Mouse (Mus musculus) ES-CJ7 (cell line): ENCODE data around the gene Fam169b.

ENCODE experiments used
- DNase-seq: peaks from one replicate; pipeline ENCODE4 v3.0.0; 2011; ENCODE audit warnings: low read depth, low spot score

Gene Fam169b

GRCm38 (mm10) chr7:68273515-68273914 is at the start of gene Fam169b:
Gene Fam169b, plus strand, starts transcription at chr7:68273839.
- no peak for DNase-seq

DNA sequence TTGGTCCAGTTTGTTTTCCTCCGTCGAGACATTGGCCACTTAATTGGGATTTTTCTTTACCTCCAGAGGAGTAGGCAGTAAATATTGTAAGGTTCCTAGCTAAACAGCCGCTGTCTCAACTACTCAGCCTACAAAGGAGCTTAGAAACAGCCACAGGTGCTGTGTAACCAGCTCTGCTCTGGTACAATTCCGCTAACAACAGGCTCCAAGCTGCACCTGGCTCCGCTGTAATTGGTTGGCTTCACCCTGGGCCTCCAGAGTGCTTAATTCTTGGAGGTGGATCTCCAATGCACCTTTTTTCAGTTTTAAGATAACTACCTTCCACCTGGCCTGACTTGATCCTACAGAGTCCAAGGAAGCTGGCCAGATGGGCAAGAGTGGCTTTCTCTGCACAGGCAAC is 49.6 kb upstream of the Fam169b start:
- no peak for DNase-seq

DNA sequence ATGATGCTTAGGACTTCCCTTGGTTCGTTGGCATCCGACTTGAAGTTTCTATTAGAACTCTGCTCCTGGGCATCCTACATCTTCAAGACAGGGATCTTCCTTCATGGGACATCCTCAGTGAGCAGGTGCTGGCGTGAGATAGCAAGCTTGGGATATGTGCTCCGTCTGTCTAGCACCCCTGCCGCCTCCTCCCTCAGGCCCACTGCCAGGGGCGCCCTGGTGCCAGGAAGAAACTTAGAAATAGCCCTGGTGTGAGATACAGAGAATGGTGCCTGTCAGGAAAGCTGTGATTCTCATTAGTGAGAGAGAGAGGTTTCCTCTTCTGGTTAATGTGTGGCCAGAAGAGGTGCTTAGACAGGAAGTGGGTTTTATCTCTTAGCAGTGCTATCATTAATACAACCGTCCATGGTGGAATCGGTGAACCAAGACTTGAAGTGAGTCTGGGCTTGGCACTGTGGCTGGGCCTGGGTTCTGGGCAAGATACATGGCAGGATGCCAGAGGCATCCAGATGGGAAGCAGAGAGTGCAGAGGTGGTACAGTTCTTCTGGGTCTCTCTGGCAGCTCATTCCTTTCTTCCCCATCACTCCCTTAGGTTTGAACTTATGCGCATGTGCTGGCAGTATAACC is 48.1 kb upstream of the Fam169b start:
- DNase-seq: no peak

DNA sequence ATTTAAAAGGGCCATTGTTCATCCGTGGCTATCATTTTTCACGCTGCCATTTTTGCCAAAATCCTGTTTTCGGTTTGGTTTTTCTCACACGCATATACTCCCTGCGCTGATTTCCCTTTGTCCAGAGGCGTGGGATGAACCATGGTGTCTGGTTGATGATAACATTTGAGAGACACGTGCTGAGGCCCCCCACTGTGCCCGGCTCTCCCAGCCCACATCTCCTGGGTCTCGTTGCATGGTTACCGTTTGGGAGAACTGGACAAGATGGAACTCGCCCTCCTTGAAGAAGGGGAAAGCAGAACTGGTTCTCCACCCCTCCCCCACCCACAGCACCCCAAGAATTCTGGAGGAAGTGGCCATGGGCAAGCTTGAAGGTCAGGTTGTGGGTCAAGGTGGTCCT is 46.6 kb upstream of the Fam169b start:
- peak; percentile 29 for DNase-seq

DNA sequence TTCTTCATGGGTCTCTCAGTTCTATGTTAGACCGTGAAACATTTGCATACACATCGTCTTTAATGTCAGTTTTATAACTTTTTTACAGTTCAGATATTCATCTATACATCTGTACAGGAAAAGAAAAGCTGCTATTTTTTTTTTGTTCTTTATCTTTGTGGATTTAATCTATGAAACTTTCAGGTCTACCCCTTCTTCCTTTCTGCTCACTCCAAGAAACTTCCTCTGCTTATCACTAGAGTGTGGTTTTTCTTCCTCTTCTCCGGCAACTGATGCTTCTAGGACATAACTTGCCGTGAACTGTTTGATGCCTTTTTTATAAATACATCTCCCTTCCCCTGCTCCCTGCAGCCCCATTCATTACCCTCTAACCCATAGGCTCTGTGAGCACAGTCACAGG is 46.0 kb upstream of the Fam169b start:
- no peak for DNase-seq

GRCm38 (mm10) chr7:68228491-68228890 is 45.1 kb upstream of the Fam169b start:
- peak; percentile 23 for DNase-seq

GRCm38 (mm10) chr7:68230831-68231230 is 42.8 kb upstream of the Fam169b start:
- no peak for DNase-seq

DNA sequence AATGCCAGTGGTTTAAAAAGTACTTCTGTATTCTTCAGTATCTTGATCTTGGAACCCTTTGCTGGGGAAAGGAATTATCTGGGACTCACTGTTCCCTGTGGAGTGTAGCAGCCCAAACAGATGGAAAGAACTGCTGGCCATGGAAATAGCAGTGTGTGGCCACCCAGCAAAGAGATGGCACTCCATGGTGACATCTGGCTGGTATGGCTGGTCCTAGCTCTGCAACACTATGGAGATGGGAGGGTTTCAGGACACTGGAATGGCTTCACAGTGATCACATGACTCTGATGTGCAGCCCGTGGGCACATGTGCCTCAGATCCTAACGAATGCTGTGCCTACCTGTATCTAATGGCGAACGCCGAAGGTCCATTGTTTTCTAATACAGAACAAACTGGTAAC is 41.1 kb upstream of the Fam169b start:
- no peak for DNase-seq

DNA sequence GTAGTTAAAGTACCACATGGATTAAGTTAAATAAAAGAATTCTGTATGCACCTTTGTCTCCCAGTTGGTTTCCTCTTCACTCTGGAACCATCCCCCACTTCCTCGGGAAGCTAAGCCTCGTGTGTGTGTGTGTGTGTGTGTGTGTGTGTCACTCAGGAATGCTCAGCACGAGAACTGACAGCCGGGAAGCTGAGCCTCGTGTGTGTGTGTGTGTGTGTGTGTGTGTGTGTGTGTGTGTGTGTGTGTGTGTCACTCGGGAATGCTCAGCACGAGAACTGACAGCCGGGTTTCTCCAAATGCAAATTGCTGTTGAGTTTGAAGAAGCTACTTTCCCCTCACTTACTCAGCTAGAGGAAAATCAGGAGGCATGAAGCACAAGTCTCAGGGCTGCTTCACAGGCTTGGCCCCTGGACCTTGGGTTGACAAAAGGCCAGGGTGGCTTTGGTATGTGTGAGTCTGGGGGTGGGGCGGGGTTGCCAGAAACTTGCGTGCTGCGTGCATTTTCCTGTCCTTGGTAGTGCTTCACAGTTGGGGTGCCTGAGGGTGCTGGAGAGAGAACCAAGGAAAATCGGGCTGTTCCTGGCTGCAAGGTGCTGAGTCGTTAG is 39.9 kb upstream of the Fam169b start:
- peak; percentile 32 for DNase-seq

GRCm38 (mm10) chr7:68236817-68237216 is 36.8 kb upstream of the Fam169b start:
- DNase-seq: no peak

GRCm38 (mm10) chr7:68239220-68239827 is 34.3 kb upstream of the Fam169b start:
- DNase-seq: peak; percentile 58

DNA sequence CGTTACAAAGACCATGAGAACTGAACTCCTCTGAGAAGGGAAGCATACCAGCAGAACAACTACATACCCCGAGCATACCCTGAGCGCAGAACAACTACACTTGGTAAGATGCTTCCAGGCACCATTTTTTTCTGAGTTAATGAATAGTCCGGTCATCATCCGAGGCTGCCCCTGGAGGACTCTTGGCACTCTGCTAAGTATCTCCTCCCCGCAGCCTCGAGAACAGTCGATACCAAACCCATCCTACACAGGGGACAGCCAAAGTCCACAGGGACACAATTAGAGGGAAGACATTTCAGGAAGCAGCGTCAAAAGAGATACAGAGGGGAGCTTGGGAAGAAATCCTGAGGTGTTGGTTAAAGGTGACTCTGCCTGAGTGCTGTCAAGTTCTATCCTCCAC is 32.4 kb upstream of the Fam169b start:
- no peak for DNase-seq

DNA sequence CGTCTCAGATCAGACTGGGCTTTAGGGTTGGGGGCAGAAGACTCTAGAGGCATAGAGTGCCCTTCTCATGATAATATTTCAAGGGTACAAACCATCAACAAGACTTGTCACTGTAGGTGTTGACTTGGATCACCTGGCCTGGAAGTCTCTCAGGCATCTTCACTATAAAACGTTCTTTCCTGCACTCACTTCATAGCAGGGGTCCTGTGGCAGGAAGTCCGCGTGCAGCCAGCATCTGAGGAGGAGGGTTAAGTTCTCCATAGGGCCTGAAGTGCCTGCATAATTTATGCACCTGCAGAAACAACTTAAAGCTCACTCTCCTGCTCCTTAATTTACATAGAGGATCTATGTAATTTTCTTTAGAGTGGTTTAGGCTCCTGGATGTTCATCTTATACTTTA is 28.0 kb upstream of the Fam169b start:
- DNase-seq: peak; percentile 65

GRCm38 (mm10) chr7:68246249-68246648 is 27.4 kb upstream of the Fam169b start:
- DNase-seq: no peak

- DNase-seq: no peak
These were observed 23.2 kb upstream of the Fam169b start for GRCm38 (mm10) chr7:68250411-68250810.

- DNase-seq: no peak
These were observed 22.7 kb upstream of the Fam169b start for GRCm38 (mm10) chr7:68250902-68251301.

DNA sequence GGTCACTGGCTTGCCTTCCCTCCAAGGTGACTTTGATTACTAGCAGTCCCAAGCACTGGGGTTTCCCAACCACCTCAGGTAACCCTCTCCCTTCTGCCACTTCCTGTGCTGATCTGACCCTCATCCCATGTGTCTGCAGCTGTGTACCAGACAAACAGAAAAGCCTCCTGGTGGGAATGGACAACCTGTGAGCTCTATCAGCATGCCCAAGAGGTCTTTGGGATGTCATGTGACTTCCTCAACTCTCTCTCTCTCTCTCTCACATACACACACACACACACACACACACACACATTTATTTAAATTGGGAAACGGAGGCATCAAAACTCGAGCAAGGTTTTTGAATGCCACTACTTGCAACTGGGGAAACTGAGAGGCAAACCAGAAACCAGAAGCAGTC is 15.9 kb upstream of the Fam169b start:
- no peak for DNase-seq

GRCm38 (mm10) chr7:68258326-68259150 is 15.1 kb upstream of the Fam169b start:
- DNase-seq: no peak

GRCm38 (mm10) chr7:68259523-68260081 is 14.0 kb upstream of the Fam169b start:
- DNase-seq: peak; percentile 67

DNA sequence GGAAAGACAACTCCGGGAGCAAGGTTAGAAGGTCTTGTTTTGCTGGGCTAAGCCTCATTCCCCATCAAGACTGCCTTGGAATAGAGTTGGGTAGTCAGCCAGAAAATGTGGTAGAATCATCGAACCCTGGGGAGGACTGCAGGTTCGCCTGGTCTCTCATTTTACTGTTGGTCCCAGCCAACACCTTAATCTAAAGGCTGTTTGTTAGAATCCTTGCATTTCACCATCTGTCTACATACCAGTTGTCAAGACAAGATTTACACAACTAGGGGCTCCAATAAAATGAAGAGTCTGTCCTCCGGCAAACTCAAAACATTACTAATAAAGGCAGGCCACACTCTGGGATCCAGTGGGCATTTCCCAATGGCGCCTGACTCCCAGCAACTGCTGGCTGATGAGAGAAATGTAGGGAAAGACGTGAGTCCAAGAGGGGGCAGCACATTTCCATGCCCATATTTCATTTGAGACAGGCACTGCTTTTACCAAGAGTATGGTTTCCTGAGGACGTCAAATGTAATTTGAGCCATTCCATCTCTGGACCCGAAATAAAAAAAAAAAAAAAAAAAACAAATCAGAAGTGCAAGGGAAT is 10.9 kb upstream of the Fam169b start:
- DNase-seq: no peak

DNA sequence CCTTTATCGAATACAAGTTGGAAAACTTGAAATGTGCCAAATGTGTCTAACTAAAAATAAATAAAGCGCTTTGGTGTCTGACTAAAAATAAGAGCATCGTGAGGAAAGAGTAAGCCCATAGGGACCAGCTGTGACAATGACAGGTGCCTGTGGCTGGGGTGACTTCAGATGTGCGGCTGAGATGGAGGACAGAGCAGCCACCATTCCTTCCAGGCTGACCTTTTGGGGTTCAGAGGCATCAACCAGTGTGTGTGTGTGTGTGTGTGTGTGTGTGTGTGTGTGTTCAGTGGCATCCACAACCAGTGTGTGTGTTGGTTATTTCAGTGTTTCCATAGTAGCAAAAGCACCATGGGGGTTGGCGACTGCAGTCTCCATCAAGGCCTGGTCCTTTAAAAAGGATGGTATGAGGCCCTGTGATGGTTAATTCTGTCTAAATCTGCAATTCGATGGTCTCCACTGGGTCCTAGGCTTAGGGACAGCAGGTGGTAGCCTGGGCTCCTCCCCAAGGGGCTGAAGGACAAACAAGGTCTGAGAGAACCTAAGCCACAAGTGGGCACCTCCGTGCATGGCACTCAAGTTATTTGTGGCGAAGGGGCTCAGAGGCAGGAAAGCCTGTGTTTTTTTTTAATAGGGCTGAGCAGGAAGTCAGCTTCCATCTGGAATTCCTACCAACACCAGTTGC is 10.2 kb upstream of the Fam169b start:
- no peak for DNase-seq
